Mouse (Mus musculus) stomach, embryonic 14.5 days (tissue): ENCODE results near the gene Flnb. TPM values are rescaled to one million over a fixed set of nuclear protein-coding genes. Genes with fewer than 3 reads are reported as not detected.
A peak's percentile ranks its signal among the peaks of the same experiment; 100 is the strongest.

Experiments
- ATAC-seq: fragments of 200-750 bp; cut with Nextera tagmentation; 2 replicates; pipeline ENCODE4 v1.8.0; 2017; ENCODE audit warnings: low read depth, moderate TSS enrichment; ENCODE audit not compliant: insufficient number of reproducible peaks, insufficient read depth, low FRiP score
- H3K27ac ChIP-seq: fragments of 300-500 bp; sonication (generic); 2 replicates; pipeline ENCODE4 v1.5.1; 2014; ENCODE audit warnings: mild to moderate bottlenecking, low read length, moderate library complexity, mixed read lengths
- H3K27me3 ChIP-seq: fragments of 300-500 bp; sonication (generic); 2 replicates; pipeline ENCODE4 v1.6.1; 2014; ENCODE audit warnings: low read length, control low read depth, mixed read lengths; ENCODE audit not compliant: control insufficient read depth, insufficient read depth
- H3K36me3 ChIP-seq: fragments of 300-500 bp; sonication (generic); 2 replicates; pipeline ENCODE4 v1.6.1; 2014; ENCODE audit warnings: mild to moderate bottlenecking, control low read depth, low read length, moderate library complexity, mixed read lengths; ENCODE audit not compliant: control insufficient read depth, insufficient read depth
- H3K4me1 ChIP-seq: fragments of 300-500 bp; sonication (generic); 2 replicates; pipeline ENCODE4 v1.6.1; 2014; ENCODE audit warnings: low read length, control low read depth, mixed read lengths; ENCODE audit not compliant: control insufficient read depth, insufficient read depth
- H3K4me2 ChIP-seq: fragments of 300-500 bp; sonication (generic); replicated peaks from 2 replicates; pipeline ENCODE4 v1.6.1; 2014; ENCODE audit warnings: low read depth, low read length, control low read depth
- H3K4me3 ChIP-seq: fragments of 300-500 bp; sonication (generic); 2 replicates; pipeline ENCODE4 v1.5.1; 2014; ENCODE audit warnings: low read depth, low read length, control low read depth
- H3K9ac ChIP-seq: fragments of 300-500 bp; sonication (generic); replicated peaks from 2 replicates; pipeline ENCODE4 v1.6.1; 2014; ENCODE audit warnings: low read depth, mild to moderate bottlenecking, control low read depth, low read length, moderate library complexity, mixed read lengths
- H3K9me3 ChIP-seq: fragments of 300-500 bp; sonication (generic); 2 replicates; pipeline ENCODE4 v1.6.1; 2016; ENCODE audit warnings: low read depth, low read length, control low read depth; ENCODE audit not compliant: control insufficient read depth
- WGBS: fragments of 180-500 bp; shearing (Covaris S2); extraction: QIAGEN DNeasy Blood & Tissue Kit; methylation state at CpG from one replicate; pipeline ENCODE4 v1.1.7; 2014; 5-methylcytosine and 5-hydroxymethylcytosine counted together
- polyA plus RNA-seq: library from polyadenylated mRNA; unstranded; fragments of >200 nt; fragmentation: Nextera tagmentation; extraction: Ambion mirVana; gene quantifications from 2 replicates; pipeline ENCODE4 v1.2.1, GENCODE M21; 2014

Flnb gene
- polyA plus RNA-seq, 1 experiment from 2014 or later: 23.7 TPM

DNA sequence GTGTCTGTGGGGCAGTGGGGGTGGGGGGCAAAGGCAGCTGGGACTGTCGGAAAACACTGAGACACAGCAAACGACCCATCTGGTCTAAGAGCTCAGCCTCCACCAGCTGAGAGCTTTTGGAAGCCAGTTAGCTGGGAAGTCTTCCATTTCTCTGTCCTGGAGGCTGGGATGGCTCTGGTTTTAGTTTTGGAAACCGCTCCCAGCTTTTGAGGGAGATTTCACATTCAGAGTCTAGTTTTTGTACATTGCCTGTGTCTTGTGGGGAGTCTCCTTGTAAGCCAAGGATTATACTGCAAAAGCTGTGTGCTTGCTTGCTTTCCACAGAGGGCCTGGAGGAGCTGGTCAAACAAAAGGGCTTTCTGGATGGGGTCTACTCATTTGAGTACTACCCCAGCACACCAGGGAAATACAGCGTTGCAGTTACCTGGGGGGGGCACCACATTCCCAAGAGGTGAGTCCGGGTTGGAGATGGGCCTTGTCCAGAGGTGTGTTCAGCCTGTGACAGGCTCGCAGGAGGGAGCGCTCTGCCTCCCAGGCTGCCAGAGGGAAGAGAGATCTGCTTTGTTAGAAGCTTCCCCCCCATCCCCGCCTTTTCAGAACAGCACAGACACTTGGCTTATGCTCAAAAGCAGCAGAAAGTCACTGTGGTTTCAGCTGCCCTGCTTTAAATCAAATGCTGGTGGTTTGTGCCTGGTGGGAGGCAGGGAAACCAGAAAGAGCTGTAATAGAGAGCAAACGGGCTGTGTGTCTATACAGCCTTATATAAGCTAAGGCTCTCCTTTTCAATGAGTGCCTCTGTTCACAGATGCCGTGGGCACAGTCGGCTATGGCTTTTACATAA lies 71.3 kb downstream of the Flnb start:
- Histone ChIP-seq H3K9me3 (no peaks in the 10 kb centered on the region), H3K4me1 (peaks cover 9% of the 10 kb centered on the region; the same call in 1 of the 2 replicates), H3K27me3 (no peaks in the 10 kb centered on the region), H3K9ac (no peak overlapping the region), H3K4me3 (no peak overlapping the region), H3K27ac (peak overlapping the region; percentile 87), H3K36me3 (peaks cover 48% of the 10 kb centered on the region; the same call in 1 of the 2 replicates), H3K4me2 (no peak overlapping the region)
- whole genome bisulfite sequencing: 54% methylated on average over 11 of the region's 11 CpGs
- peak; percentile 80; the same call in 1 of the 2 replicates for ATAC-seq

DNA sequence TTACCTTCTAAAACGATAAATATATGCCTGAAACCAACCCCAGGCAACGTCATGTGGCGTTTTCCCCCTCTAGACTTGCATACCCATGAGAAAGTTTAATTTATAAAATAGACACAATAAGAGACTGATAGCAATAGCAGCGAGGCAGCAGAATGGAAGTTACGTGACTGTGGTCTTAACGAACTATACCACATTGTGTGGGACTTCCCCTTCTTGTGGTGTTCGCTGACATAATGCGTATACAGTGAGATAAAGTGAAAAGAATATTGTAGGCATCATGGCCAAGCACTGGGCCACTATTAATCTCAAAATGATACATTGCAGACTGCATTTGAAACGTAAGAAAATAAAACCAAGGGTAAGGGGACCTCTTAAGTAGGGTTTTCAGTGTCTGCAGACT lies 72.1 kb downstream of the Flnb start:
- Histone ChIP-seq H3K4me3 (no peak overlapping the region), H3K9ac (no peak overlapping the region), H3K36me3 (peaks cover 52% of the 10 kb centered on the region), H3K4me1 (peaks cover 9% of the 10 kb centered on the region; the same call in 1 of the 2 replicates), H3K27me3 (no peaks in the 10 kb centered on the region), H3K9me3 (no peaks in the 10 kb centered on the region), H3K27ac (peak overlapping the region; percentile 87), H3K4me2 (no peak overlapping the region)
- no peak for ATAC-seq
- 76% methylated on average over 9 of the region's 9 CpGs for WGBS

DNA sequence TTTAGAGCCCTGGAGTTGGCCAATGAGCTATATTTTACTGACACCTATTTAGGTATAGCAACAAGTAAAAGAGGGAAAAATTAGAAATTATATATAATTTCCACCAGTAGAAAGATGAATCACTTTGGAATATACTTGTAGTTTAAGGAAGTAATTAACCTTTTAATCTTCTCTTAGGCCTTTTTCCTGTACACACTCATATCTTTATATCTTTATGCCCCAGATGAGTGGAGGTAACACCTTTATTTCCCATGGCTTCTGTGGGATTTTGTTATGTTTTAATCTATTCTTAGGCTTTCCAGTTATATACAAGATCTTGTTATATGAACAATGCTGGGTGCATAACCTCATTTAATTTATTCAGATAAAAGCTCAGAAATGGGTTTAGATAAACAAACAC lies 73.6 kb downstream of the Flnb start:
- peaks cover 48% of the 10 kb centered on the region for H3K36me3 ChIP-seq
- no peak for ATAC-seq
- no peak overlapping the region for H3K9ac ChIP-seq
- H3K9me3 ChIP-seq: no peaks in the 10 kb centered on the region
- H3K27ac ChIP-seq: no peak overlapping the region
- no peak overlapping the region for H3K4me2 ChIP-seq
- H3K4me3 ChIP-seq: no peak overlapping the region
- H3K27me3 ChIP-seq: no peaks in the 10 kb centered on the region
- peaks cover 9% of the 10 kb centered on the region; the same call in 1 of the 2 replicates for H3K4me1 ChIP-seq

DNA sequence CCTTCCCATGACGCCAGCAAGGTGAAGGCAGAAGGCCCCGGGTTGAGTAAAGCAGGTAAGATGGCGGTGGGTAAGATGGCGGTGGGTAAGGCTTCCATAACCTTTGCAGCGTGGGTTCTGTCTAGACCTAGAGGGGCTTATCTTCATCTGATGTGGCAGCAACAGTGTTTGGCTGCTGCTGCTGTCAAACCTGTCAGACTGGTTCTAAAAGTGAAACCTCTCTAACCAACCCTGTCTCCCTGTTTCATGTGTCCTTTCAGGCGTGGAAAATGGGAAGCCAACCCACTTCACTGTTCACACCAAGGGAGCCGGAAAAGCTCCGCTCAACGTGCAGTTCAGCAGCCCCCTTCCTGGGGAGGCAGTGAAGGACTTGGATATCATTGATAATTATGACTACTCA lies 78.4 kb downstream of the Flnb start:
- WGBS: 79% methylated on average over 9 of the region's 9 CpGs
- no peaks in the 10 kb centered on the region for H3K9me3 ChIP-seq
- H3K4me3 ChIP-seq: no peak overlapping the region
- ATAC-seq: peak; percentile 79
- no peak overlapping the region for H3K4me2 ChIP-seq
- no peak overlapping the region for H3K9ac ChIP-seq
- no peaks in the 10 kb centered on the region for H3K27me3 ChIP-seq
- peaks cover 18% of the 10 kb centered on the region for H3K4me1 ChIP-seq
- no peak overlapping the region for H3K27ac ChIP-seq
- peaks cover 44% of the 10 kb centered on the region for H3K36me3 ChIP-seq

DNA sequence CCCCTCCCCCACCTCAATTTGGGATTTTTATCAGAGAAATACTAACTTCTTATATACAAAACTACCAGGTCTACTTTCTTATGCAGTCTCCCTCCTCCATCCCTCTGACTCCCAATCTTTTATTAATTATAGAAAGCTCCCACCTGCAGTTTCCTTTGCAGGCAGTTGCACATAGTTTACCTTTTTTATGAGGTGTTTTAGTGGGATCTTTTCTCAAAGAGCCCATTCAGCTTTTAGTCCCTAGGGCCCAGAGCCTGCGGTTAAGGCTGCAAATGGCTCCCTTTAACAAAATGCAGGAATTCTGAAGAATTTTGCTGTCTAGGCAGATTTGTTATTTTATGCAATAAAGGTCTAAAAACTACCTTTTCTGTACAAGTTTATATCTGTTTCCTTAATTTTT lies 78.9 kb downstream of the Flnb start:
- 89% methylated on average over 1 of the region's 1 CpGs for WGBS
- H3K4me1 ChIP-seq: peaks cover 20% of the 10 kb centered on the region
- H3K36me3 ChIP-seq: peaks cover 42% of the 10 kb centered on the region
- H3K27ac ChIP-seq: no peak overlapping the region
- H3K9ac ChIP-seq: no peak overlapping the region
- no peaks in the 10 kb centered on the region for H3K27me3 ChIP-seq
- H3K4me3 ChIP-seq: no peak overlapping the region
- no peak overlapping the region for H3K4me2 ChIP-seq
- H3K9me3 ChIP-seq: no peaks in the 10 kb centered on the region
- no peak for ATAC-seq

DNA sequence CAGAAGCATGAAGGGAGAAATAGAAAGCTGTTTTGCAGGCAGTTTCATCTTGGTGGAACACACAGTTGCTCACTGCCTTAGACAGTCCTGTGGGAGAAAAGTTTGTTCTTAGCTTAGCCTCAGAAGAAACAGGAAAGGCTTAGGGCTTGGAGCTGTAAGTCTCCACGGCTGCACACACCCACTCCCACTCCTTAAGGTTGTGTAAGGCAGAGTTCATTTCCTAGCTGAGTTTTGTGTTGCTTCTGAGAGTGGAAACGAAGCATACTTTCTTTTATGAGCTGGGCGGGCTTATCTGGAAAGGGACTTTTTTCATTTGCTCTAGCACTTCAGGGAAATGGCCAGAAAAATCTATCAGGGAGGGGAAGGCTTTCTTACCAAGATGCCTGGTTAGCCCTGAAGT lies 82.2 kb downstream of the Flnb start:
- H3K4me3 ChIP-seq: no peak overlapping the region
- no peak for ATAC-seq
- H3K9me3 ChIP-seq: no peaks in the 10 kb centered on the region
- 29% methylated on average over 3 of the region's 3 CpGs for WGBS
- peak overlapping the region; percentile 85 for H3K27ac ChIP-seq
- H3K9ac ChIP-seq: no peak overlapping the region
- H3K36me3 ChIP-seq: peaks cover 19% of the 10 kb centered on the region; the same call in 1 of the 2 replicates
- no peaks in the 10 kb centered on the region for H3K27me3 ChIP-seq
- H3K4me2 ChIP-seq: peak overlapping the region; percentile 26; the same call in 1 of the 2 replicates
- H3K4me1 ChIP-seq: peaks cover 20% of the 10 kb centered on the region

DNA sequence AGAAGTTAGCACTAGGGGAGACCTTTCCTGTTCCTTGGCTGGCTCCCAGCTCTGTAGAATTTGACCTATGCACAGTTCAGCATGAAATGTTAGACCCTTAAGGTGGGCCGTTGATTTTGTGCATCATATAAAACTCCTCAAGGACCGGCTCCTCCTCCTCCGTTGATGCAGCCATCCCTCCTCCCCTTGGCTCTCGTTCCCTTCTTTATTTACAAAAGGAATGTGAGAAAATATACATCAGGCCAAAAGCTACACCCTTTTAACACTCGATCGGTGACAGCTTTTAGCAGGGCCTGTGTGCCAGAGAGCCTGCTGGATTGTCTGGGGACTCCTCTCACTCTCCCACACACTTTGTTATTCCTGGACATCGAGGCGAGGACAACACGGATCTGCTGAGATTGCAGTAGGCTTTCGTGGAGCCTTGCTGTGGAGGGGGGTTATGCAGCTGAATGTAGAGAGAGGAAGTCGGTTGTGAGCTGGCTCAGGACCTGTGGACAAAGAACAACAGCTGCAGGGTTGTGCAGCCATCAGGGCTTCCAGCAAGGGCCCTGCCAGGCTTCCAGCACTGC lies 82.8 kb downstream of the Flnb start:
- Histone ChIP-seq H3K4me3 (no peak overlapping the region), H3K9me3 (no peaks in the 10 kb centered on the region), H3K36me3 (peaks cover 25% of the 10 kb centered on the region), H3K9ac (0 out of 2 replicates have a peak overlapping the region, but pooled peaks have one; percentile 14), H3K27ac (peak overlapping the region; percentile 85), H3K4me2 (peak overlapping the region; percentile 26; the same call in 1 of the 2 replicates), H3K27me3 (no peaks in the 10 kb centered on the region), H3K4me1 (peaks cover 20% of the 10 kb centered on the region)
- WGBS: 19% methylated on average over 11 of the region's 11 CpGs
- ATAC-seq: peak; percentile 68

DNA sequence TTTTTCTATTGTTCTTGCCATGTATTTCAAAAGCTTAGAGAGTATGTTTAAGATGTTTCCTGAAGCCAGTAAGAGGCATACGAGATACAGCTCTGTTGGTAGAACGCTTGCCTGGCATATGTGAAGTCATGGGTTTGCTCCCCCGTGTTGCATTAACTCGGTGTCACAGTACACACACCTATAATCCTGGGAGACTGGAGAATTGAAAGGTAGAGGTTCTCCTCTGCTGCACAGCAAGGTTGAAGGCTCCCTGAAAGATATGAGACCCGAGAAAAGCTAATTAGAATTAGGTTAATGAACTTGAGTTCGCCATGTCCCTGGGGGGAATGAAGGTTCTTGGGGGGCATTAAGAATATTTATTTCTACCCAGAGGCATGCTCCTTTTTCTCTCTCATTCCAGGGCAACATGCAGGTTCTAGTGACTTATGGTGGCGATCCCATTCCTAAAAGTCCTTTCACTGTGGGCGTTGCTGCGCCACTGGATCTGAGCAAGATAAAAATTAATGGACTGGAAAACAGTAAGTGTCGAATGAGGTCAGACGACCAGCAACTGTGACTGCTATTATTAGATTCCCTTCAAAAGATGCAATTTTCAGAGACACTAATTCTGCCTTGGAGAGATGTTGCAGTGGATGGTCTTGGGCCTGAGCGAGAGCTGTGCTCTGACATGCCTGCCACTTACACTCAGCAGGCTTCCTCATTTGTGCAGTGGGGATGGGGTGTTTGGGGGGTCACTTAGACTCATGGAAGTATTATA lies 83.9 kb downstream of the Flnb start:
- Histone ChIP-seq H3K27ac (no peak overlapping the region), H3K9me3 (no peaks in the 10 kb centered on the region), H3K27me3 (no peaks in the 10 kb centered on the region), H3K4me1 (peaks cover 20% of the 10 kb centered on the region), H3K4me2 (no peak overlapping the region), H3K4me3 (no peak overlapping the region), H3K9ac (no peak overlapping the region), H3K36me3 (peaks cover 23% of the 10 kb centered on the region)
- 84% methylated on average over 12 of the region's 12 CpGs for WGBS
- no peak for ATAC-seq
